Mouse (Mus musculus): ENCODE data around the gene Ptcra.
A peak's percentile ranks its signal among the peaks of the same experiment; 100 is the strongest.

Gene Ptcra

DNA sequence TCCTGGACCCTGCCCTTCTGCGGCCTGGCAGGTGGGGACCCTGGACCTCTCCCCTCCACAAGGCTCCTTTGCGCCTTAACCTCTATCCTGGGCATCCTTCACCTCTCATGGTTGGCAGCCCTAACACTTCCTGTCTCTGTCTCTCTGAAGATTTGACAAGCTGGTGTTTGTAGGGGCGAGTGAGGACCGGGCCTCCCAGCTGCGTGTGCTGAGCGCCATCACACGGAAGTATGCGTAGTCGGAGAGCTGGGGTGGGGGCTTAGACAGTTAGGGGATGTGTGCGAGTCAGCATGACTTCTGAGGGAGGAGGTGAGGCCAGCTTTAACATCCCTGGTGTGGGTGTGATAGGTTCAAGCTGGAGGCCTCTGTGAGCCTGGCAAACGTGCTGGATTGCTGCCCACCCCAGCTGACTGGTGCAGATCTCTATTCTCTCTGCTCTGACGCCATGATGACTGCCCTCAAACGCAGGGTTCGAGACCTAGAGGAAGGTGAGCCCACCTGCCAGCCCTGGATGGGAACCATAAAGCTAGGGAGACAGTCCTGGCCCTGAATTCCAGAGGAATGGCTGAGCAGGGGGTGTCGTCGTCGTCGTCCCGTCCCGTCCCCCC, 38.9 kb downstream of the Ptcra start:
- DNase-seq: no peak

DNA sequence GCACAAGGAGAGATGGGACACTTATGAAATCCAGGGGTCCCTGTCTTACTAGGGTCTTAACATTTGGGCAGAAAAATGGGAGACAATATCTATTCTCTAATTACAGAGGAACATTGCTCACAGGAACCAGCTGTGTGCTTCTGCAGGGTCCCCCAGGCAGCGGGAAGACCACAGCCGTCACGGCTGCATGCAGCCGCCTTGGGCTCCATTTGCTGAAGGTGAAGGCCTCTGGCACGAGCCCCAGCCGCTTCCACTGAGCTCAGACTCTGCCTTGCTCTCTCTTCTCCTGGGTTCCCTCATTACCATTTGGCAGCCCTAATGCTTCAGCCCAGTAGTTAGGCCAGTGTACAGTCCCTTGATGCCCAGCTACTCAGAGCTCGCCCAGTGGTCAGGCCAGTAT, 42.4 kb downstream of the Ptcra start:
- DNase-seq: no peak

DNA sequence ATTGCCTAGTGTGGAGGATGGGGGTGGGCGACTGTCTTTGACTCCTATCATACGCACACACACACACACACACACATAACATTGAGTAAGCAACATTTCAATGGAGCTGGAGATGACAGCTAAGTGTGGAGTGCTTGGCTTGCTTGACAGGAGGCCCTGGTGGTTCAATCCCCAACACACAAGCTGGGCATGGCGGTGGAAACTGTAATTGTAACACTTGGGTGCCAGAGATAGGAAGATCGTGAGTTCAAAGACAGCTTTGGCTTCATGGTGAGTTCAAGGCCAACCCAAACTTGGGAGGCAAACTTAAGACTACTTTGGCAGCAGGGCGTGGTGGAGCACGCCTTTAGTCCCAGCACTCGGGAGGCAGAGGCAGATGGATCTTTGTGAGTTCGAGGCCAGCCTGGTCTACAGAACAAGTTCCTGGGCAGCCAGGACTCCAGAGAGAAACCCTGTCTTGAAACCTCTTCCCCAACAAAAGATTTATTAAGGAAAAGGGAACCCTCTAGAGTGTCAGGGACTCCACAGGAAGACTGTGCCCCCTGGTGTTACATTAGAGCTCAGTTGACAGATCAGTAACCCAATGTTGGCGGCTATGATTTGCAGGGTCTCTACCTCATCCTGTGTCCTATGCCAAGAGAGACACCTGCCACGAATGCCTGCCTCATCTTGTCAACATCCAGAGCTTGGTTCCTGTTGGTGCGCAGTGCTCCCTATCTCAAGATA, 48.6 kb downstream of the Ptcra start:
- DNase-seq: no peak

DNA sequence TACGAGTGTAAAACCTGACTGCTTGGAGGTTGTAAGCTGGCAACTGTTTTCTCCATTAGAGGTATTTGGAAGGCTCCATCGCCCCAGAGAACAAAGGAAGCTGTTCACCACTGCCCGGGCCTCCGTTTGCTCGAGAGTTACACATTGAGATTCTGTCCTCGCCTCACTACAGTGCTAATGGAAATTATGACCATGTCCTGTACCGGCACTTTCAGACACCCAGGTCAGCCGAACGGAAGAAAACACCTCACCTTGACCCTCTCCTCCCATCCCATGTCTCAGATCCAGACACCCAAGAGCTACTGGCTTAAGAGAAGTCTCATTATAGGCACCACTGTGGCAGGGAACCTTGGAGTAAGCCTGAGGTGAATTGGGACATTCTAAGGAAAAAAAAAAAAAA, 49.7 kb downstream of the Ptcra start:
- no peak for DNase-seq

DNA sequence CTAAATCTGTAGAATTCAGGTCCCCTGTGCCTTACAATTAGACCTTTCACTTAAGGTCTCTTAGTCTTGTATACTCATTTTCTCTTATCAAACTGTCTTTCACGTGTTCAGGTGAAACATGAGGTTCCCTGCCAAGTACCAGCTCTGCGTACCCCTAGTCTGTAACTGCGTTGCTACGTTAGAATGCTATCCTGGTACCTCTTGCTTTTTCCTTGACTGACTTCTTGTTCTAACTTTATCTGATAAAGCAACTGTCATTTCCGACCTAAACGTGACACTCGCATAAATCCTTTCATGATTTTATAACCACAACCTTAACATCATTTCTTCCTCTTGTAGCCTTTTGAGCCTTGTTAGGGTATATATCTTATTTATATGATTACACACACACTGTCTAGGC, 51.1 kb downstream of the Ptcra start:
- DNase-seq: no peak

DNA sequence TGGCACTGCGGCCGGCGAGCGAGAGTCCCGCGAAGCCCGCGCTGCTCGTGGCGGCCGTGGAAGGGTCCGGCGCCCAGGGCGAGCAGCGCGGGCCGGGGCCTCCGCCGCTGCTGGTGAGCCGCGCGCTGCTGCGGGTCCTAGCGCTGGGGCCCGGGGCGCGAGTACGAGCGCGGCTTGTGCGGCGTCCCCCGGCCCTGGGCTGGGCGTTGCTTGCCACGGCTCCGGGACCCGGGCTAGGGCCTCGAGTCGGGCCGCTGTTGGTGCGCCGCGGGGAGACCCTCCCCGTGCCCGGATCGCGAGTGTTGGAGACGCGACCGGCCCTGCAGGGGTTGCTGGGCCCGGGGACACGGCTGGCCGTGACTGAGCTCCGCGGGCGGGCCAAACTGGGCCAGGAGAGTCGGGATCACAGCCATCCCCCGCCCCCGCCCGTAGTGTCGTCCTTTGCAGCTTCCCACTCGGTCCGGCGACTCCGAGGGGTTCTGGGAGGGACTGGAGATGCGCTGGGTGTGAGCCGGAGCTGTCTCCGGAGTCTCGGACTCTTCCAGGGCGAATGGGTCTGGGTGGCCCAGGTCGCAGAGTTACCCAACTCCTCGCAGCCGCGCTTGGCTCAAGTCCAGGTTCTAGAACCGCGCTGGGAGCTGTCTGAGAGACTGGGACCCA, 51.8 kb downstream of the Ptcra start:
- no peak for DNase-seq

DNA sequence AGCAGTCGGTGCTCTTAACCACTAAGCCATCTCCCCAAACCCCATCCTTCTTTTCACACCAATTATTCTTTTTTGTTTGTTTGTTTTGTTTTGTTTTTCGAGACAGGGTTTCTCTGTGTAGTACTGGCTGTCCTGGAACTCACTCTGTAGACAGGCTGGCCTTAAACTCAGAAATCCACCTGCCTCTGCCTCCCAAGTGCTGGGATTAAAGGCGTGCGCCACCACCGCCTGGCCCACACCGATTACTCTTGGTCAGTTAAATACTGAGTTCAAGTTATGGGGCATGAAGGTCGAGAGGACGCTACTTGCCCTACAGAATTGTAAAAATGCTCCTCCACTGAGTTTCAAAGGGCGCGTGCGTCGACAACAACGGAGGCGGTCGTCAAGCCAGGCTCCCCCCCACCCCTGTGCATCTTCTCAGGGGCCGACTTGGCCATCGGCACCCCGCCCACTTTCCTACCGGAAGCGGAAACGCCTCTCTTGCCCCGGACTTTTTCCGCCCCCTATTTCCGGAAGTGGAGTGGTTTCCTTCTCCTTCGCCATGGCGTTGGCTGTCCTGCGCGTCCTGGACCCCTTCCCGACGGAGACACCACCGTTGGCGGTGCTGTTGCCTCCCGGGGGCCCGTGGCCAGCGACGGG, 52.4 kb downstream of the Ptcra start, which contains the start of gene Pex6:
Gene Pex6, plus strand, starts transcription at position 505 of the 639 bp plus-strand sequence.
- DNase-seq: peak; percentile 91

DNA sequence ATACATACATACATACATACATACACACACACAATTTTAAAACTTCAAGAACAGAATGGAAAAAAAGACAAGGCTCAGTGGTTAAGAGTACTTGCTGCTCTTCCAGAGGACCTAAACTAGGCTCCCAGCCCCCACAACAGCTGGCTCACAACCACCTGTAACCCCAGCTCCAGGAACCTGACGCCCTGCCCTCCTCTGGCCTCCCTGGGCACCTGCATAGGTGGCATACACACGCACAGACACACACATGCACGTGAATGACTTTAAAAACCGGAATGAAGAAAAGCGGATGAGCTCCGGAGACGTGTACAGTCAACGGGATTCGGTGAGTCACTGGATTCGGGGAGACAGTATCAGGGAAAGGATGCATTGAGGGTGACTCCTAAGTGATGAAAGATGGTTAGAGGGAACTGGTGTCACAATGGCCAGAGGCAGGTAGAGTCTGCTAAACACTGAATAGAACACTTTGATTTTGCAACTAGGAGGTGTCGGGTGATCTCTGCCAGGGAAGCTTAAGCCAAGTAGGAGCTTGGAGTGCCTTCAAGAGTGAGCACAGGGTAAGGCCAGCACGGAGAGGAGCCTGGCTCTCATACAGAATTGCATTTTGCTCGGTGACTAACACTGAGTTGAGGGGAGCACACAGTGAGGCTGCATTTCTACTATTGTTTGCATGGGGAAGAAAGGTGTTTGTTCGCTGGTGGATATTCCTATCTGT, 57.0 kb downstream of the Ptcra start:
- DNase-seq: no peak

Measured in cerebellum, adult 11 months (tissue).